Mouse (Mus musculus) small intestine, adult 2 months (tissue): Measurements from ENCODE around the gene Pcsk6.

ENCODE experiments used
- CTCF ChIP-seq: fragments of 200-500 bp; IDR thresholded peaks from 2 replicates; pipeline ENCODE4 v1.5.1; 2012; ENCODE audit warnings: low read depth, mild to moderate bottlenecking, control low read depth, inconsistent platforms, low read length, moderate library complexity, mixed read lengths; ENCODE audit not compliant: insufficient replicate concordance, insufficient read length; ENCODE audit errors: extremely low read depth
- POLR2A ChIP-seq: fragments of 200-500 bp; IDR thresholded peaks from 2 replicates; pipeline ENCODE4 v1.6.1; 2012; ENCODE audit warnings: low read depth, mild to moderate bottlenecking, control low read depth, inconsistent platforms, low read length, moderate library complexity

DNA sequence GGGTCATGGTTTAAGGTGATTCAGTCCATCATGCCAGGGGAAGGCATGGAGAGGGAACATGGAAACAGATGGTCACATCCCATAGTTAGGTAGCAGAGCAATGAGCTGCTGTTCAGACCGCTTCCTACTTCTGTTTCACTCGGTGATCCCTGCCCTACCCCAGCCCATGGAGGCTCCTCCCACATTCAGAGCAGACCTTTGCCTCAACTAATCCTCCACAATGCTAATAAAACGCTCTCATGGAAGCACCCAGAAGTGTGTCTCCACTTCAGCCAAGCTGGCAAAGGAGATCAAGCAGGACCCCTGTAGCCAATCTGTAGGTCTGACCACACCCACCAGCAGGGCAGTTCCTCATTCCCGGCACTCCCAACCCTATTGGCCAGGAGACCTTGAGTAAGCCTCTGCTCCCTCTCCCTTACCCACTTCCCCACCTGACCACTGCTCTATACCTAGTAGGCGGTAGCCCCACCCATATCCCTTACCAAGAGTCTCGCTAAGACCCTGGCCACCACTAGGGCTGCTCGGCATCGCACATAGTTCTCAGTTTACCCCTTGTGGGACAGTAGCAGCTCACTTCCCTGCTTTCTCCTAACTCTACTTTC, 47.8 kb upstream of the Pcsk6 start:
- no peak for TF ChIP-seq CTCF
- no peak for TF ChIP-seq POLR2A
